Mouse (Mus musculus): Measurements from ENCODE around the gene Kctd3.

DNA sequence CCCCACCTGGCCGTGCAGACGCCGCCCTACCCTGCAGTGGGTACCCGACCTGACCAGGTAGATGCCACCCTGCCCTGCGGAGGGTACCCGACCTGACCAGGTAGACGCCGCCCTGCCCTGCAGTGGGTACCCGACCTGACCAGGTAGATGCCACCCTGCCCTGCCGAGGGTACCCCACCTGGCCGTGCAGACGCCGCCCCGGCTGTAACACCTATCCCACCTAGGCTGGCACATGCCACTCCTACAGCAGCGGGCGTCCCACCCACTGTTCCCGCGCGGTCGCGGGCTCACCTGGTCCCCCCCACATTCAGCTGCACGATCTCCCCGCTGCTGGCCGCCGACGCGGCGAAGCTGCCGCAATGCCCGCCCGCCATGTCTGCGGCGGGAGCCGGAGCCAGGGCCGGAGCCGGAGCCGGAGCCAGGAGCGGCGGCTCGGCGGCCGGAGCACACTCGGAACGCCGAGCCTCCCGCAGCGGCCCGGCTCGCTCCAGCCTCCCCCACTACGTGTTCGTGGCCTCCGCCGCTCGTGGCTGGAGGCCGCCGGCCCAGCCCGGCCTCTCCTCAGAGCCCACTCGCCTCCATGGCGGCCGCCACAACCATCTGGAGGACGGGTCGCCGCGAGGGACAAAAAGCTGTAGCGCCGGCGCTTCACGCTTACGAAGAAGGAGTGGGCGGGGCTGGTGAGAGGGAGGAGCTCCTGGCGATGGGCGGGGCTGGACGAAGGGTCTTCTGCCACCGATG is at the start of gene Kctd3:
- no peak for TF ChIP-seq CTCF (IDR thresholded peaks at IDR 0.05)
- no peak for TF ChIP-seq EP300 (IDR thresholded peaks at IDR 0.05)

Measured in lung, postnatal 0 days (tissue).